Mouse (Mus musculus) C2C12 (cell line): ENCODE data around the gene Srprb. TPM values are rescaled to one million over a fixed set of nuclear protein-coding genes. Genes with fewer than 3 reads are reported as not detected.

Experiments used
- H3K27me3 ChIP-seq: one replicate; pipeline ENCODE4 v1.6.1; 2011; ENCODE audit not compliant: control insufficient read depth, insufficient read depth, insufficient read length
- H3K36me3 ChIP-seq: one replicate; pipeline ENCODE4 v1.6.1; 2011; ENCODE audit not compliant: control insufficient read depth, insufficient read depth
- H3K4me3 ChIP-seq: one replicate; pipeline ENCODE4 v1.5.1; 2011; ENCODE audit warnings: mild to moderate bottlenecking, control low read depth; ENCODE audit not compliant: poor library complexity, insufficient read depth, severe bottlenecking
- H3K79me2 ChIP-seq: one replicate; pipeline ENCODE4 v1.6.1; 2011; ENCODE audit not compliant: control insufficient read depth, insufficient read depth
- H3K79me3 ChIP-seq: one replicate; pipeline ENCODE4 v1.6.1; 2011; ENCODE audit warnings: low read depth, control low read depth
- H3ac ChIP-seq: one replicate; pipeline ENCODE3; 2011; ENCODE audit warnings: low read depth; ENCODE audit not compliant: control insufficient read depth, insufficient read length
- CEBPB ChIP-seq: IDR thresholded peaks from one replicate; pipeline ENCODE4 v1.6.1; 2011; ENCODE audit warnings: low read depth, mild to moderate bottlenecking, control low read depth, moderate library complexity
- CTCF ChIP-seq: IDR thresholded peaks from one replicate; pipeline ENCODE4 v1.5.1; 2011; ENCODE audit not compliant: control insufficient read depth, insufficient read depth, insufficient read length
- FOSL1 ChIP-seq: IDR thresholded peaks from one replicate; pipeline ENCODE4 v1.8.0; 2011; ENCODE audit warnings: mild to moderate bottlenecking, low read length; ENCODE audit not compliant: poor library complexity, insufficient read depth, severe bottlenecking
- MAX ChIP-seq: IDR thresholded peaks from one replicate; pipeline ENCODE4 v1.6.1; 2011; ENCODE audit warnings: mild to moderate bottlenecking, control low read depth
- MYOD1 ChIP-seq: IDR thresholded peaks from one replicate; pipeline ENCODE4 v1.6.1; 2011; ENCODE audit warnings: low read depth; ENCODE audit not compliant: control insufficient read depth, insufficient read length
- MYOG ChIP-seq: IDR thresholded peaks from one replicate; pipeline ENCODE4 v1.6.1; 2011; ENCODE audit not compliant: control insufficient read depth, insufficient read length; ENCODE audit errors: extremely low read depth
- USF1 ChIP-seq: IDR thresholded peaks from one replicate; pipeline ENCODE4 v1.6.1; 2011; ENCODE audit warnings: low read depth, mild to moderate bottlenecking, control low read depth, moderate library complexity
- polyA plus RNA-seq: library from polyadenylated mRNA; unstranded; fragments of >200 nt; fragmentation: generic; extraction: Trizol; gene quantifications from one replicate; pipeline ENCODE4 v1.2.1, GENCODE M21; 2012; ENCODE audit warnings: missing spikeins

Gene Srprb
- polyA plus RNA-seq, 1 experiment, result 66.8 TPM

DNA sequence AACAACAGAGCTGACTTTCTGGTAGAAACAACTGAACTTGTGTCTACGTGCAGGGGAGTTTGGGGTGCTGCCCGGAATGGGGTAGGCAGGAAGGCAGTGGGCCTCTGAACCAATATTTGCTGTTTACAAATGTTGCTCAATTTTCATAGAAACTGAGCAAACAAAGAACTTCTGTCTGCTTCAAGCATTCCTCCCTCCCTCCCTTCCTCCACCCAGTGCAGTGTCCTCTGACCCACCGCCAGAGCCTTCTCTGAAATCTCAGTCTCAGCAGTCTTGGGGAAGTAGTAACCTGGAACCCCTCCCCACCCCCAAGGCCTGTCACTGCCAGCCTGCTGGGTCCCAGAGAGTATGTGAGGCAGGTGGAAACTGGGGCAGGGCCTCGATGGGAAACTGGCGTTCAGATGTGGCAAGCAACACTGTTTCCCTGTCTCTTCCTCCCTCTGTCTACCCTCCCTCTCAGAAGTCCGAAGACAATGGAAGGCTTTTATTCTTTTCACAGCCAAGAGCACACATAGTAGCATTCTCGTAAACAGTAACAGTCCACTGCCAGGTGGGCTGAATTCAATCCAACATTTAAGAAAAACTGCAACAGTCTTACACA lies 32.7 kb upstream of the Srprb start:
- no peaks in the 10 kb centered on the region for H3K79me3 ChIP-seq
- no peak overlapping the region for H3ac ChIP-seq
- no peaks in the 10 kb centered on the region for H3K36me3 ChIP-seq
- H3K4me3 ChIP-seq, result no peak overlapping the region
- no peaks in the 10 kb centered on the region for H3K79me2 ChIP-seq
- peaks cover 21% of the 10 kb centered on the region for H3K27me3 ChIP-seq
- TF ChIP-seq USF1 (no peak), CTCF (no peak), MYOG (no peak), FOSL1 (no peak), CEBPB (no peak), MAX (no peak), MYOD1 (no peak)

DNA sequence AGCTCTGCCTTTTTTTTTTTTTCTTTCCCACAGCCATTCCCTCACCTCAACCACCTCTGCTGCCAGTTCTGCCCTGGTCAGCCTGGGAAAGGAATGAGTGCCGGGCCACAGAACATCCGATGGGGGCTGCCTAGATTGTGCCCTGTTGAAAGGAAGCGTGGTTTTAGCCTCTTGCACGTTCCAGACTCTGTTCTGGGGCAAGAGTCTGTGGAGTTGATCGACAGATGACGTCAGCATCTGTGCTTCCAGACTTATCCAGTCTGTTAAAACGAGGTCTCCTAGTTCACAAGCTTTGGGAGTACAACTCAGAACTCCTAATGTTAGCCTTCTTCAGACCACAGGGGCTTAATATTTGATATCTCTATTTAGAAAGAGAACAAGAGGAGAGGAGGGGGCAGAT lies 32.1 kb upstream of the Srprb start:
- H3K36me3 ChIP-seq, result no peaks in the 10 kb centered on the region
- H3K79me2 ChIP-seq, result no peaks in the 10 kb centered on the region
- no peaks in the 10 kb centered on the region for H3K79me3 ChIP-seq
- TF ChIP-seq MYOD1 (no peak), MYOG (no peak), USF1 (no peak), MAX (no peak), CTCF (no peak), CEBPB (no peak), FOSL1 (no peak)
- no peak overlapping the region for H3K4me3 ChIP-seq
- H3ac ChIP-seq, result no peak overlapping the region
- peaks cover 21% of the 10 kb centered on the region for H3K27me3 ChIP-seq

DNA sequence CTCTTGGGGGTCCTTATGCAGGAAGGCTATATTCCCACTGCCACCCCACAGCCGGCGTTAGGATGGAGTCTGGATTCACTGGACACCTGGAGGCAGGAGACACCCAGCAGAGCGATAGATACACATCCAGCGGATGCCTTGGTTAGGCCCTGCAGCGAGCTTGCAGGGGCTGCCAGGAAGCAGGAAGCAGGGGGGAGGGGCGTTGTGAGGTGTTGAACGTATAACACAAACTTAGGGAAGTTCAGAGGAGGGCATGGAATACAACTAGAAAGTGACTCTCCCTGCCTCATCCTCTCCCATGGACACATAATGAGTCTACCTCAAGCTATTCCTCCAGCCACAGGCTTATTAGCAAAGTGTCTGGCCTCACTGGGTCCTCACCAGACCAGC lies 31.1 kb upstream of the Srprb start:
- H3K79me3 ChIP-seq, result no peaks in the 10 kb centered on the region
- TF ChIP-seq MAX, result no peak
- TF ChIP-seq MYOG, result no peak
- TF ChIP-seq MYOD1, result no peak
- TF ChIP-seq USF1, result no peak
- TF ChIP-seq FOSL1, result no peak
- no peak for TF ChIP-seq CEBPB
- TF ChIP-seq CTCF, result no peak

DNA sequence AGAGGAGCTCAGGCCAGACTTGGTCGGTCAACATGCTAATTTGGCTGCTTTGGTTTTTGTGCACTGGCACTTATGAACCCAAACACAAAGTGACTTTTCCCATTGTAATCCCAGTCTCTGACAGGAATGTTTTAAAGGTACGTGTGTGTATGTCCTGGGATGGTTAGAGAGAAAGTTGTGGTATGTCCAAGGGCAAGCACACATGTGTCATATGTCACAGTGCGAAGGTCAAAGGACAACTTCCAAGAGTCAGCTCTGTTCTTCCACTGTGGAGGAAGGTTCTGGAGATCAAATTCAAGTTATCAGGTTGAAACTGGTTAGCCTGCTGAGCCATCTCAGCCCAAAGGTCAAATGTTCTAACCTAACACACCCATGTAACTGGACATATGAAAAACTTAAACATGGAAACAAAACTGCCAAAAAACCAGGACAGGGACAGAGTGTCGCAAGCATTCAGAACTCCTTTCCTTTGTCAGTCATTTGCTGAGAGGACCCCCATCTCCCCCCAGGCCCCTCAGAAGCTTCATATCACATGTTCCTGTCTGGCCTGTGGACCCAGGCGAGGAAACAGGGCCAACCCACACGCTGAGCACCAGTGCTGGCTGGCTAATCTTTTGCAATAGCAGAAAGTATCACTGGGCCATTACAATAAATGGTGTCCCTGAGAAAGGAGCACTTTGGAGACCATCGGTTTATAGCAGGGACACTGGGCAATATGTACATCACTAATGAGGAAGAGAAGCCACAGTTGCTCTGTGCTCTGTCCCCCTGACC lies 30.5 kb upstream of the Srprb start:
- H3K27me3 ChIP-seq, result peaks cover 17% of the 10 kb centered on the region
- no peak overlapping the region for H3K4me3 ChIP-seq
- no peak overlapping the region for H3ac ChIP-seq
- no peaks in the 10 kb centered on the region for H3K79me3 ChIP-seq
- H3K36me3 ChIP-seq, result no peaks in the 10 kb centered on the region
- TF ChIP-seq USF1, result no peak
- TF ChIP-seq FOSL1, result no peak
- TF ChIP-seq CTCF, result no peak
- TF ChIP-seq MYOG, result no peak
- TF ChIP-seq MYOD1, result no peak
- TF ChIP-seq MAX, result no peak
- TF ChIP-seq CEBPB, result no peak
- no peaks in the 10 kb centered on the region for H3K79me2 ChIP-seq

More for the DNA sequence above, 31.1 kb upstream of the Srprb start:
- H3K27me3 ChIP-seq, result peaks cover 21% of the 10 kb centered on the region
- no peak overlapping the region for H3ac ChIP-seq
- H3K4me3 ChIP-seq, result no peak overlapping the region
- H3K79me2 ChIP-seq, result no peaks in the 10 kb centered on the region
- no peaks in the 10 kb centered on the region for H3K36me3 ChIP-seq

DNA sequence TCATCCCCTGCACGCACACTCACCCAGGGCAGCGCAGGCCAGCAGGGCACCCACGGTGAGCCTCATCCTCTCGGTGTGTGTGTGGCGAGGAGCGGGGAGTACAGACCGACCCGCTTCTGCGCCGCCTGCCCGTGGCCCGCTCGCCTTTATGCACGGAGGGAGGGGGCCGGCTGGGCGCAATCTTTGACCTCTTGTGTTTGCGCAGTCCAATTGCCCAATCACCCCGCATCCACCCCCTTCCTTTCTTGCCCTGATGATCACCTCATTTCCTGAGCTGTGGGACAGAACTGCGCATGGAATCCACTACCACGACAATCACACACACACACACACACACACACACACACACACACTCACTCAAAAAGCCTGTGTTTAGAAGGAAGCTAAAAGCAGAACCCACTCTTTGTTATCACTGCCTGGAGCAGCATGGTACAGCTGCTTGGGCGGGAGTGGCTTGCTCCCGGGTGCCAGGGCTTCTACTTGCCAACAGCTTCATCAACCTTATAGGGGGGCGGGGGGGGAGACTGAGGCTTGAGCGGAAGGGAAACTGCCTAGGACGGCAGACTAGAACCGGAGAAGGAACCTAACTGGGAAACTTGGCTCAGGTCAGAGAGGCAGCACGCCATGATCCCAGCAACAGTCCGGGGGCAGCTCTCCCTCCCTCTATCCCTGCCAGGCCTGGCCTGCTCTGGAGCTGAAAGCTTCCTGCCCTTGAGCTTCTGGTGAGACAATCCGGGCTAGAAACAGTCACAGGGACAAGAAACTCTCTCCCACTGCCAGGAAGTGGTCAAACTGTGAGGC lies 28.4 kb upstream of the Srprb start, which contains the start of the genes Gm20425 and Trf:
Gene Gm20425, minus strand, starts transcription at position 157 of the 801 bp plus-strand sequence.
Gene Trf, minus strand, starts transcription at position 294 of the 801 bp plus-strand sequence.
- Histone ChIP-seq H3K79me3 (no peaks in the 10 kb centered on the region), H3K79me2 (no peaks in the 10 kb centered on the region), H3K27me3 (peaks cover 20% of the 10 kb centered on the region), H3K4me3 (no peak within 1 kb of the TSS), H3K36me3 (no peaks in the 10 kb centered on the region), H3ac (no peak within 1 kb of the TSS)
- TF ChIP-seq MYOD1 (no peak), MAX (no peak), FOSL1 (no peak), USF1 (no peak), CTCF (no peak), CEBPB (no peak), MYOG (no peak)
